Mouse (Mus musculus) cerebral cortex, adult 2 months (tissue): ENCODE results near the gene Entpd7.

Experiments used
- WGBS: fragments of 180-500 bp; shearing (Covaris S2); methylation state at CpG from one replicate; pipeline ENCODE4 v1.1.7; 2018; 5-methylcytosine and 5-hydroxymethylcytosine counted together

Entpd7 gene

GRCm38 (mm10) chr19:43674730-43675524 is 14.5 kb upstream of the Entpd7 start, which contains the start of gene Slc25a28:
Slc25a28 (minus strand) TSS chr19:43674881.
- 1% methylated on average over 79 of the region's 79 CpGs for WGBS

GRCm38 (mm10) chr19:43675525-43676400 is 13.7 kb upstream of the Entpd7 start:
- WGBS, result under 1% methylated on average over 43 of the region's 43 CpGs

- 80% methylated on average over 8 of the region's 8 CpGs for WGBS
Observed at GRCm38 (mm10) chr19:43678467-43679003, 10.9 kb upstream of the Entpd7 start.

- WGBS, result 77% methylated on average over 10 of the region's 10 CpGs
Observed at GRCm38 (mm10) chr19:43679474-43679981, 9.9 kb upstream of the Entpd7 start.

- 79% methylated on average over 4 of the region's 4 CpGs for WGBS
Observed at GRCm38 (mm10) chr19:43681541-43681940, 7.9 kb upstream of the Entpd7 start.

GRCm38 (mm10) chr19:43692815-43693214 is 3.3 kb downstream of the Entpd7 start:
- whole genome bisulfite sequencing, result 68% methylated on average over 14 of the region's 14 CpGs

GRCm38 (mm10) chr19:43695514-43695964 is 6.1 kb downstream of the Entpd7 start:
- WGBS, result 66% methylated on average over 10 of the region's 10 CpGs

- WGBS, result 72% methylated on average over 5 of the region's 5 CpGs
Observed at GRCm38 (mm10) chr19:43697666-43698370, 8.3 kb downstream of the Entpd7 start.

GRCm38 (mm10) chr19:43699021-43699762 is 9.7 kb downstream of the Entpd7 start:
- WGBS, result 44% methylated on average over 11 of the region's 11 CpGs

GRCm38 (mm10) chr19:43699763-43700155 is 10.3 kb downstream of the Entpd7 start:
- 43% methylated on average over 6 of the region's 6 CpGs for WGBS

- WGBS, result 82% methylated on average over 11 of the region's 11 CpGs
Observed at GRCm38 (mm10) chr19:43704211-43704610, 14.7 kb downstream of the Entpd7 start.

- 93% methylated on average over 17 of the region's 17 CpGs for WGBS
Observed at GRCm38 (mm10) chr19:43704787-43705497, 15.5 kb downstream of the Entpd7 start.

- WGBS, result 96% methylated on average over 7 of the region's 7 CpGs
Observed at GRCm38 (mm10) chr19:43708206-43708605, 18.7 kb downstream of the Entpd7 start.

GRCm38 (mm10) chr19:43709317-43709716 is 19.8 kb downstream of the Entpd7 start:
- WGBS, result 61% methylated on average over 8 of the region's 8 CpGs

GRCm38 (mm10) chr19:43711159-43711916 is 21.9 kb downstream of the Entpd7 start:
- 64% methylated on average over 22 of the region's 22 CpGs for WGBS

GRCm38 (mm10) chr19:43711971-43712370 is 22.5 kb downstream of the Entpd7 start:
- WGBS, result 83% methylated on average over 5 of the region's 5 CpGs

GRCm38 (mm10) chr19:43720061-43720460 is 30.6 kb downstream of the Entpd7 start:
- WGBS, result 72% methylated on average over 11 of the region's 11 CpGs

GRCm38 (mm10) chr19:43722891-43723290 is 33.4 kb downstream of the Entpd7 start:
- 79% methylated on average over 8 of the region's 8 CpGs for whole genome bisulfite sequencing

GRCm38 (mm10) chr19:43723501-43723900 is 34.0 kb downstream of the Entpd7 start:
- 83% methylated on average over 10 of the region's 10 CpGs for WGBS
